Mouse (Mus musculus) liver, adult 2 months (tissue): ENCODE results near the gene Pelp1. TPM values are rescaled to one million over a fixed set of nuclear protein-coding genes. Genes with fewer than 3 reads are reported as not detected.
"Not testable (repeated sequence)": the region's sequence is repeated elsewhere in the genome, so short reads cannot be mapped to it uniquely, and the experiment has no call there.

Experiments used
- DNase-seq: peaks from one replicate; pipeline ENCODE4 v3.0.0-alpha.2; 2011; ENCODE audit warnings: low read depth, low spot score; ENCODE audit errors: extremely low read depth
- H3K27ac ChIP-seq: fragments of 200-500 bp; replicated peaks from 2 replicates; pipeline ENCODE4 v1.5.1; 2012; ENCODE audit warnings: low read depth, mild to moderate bottlenecking, control low read depth, inconsistent platforms, low read length; ENCODE audit not compliant: insufficient read depth
- H3K27me3 ChIP-seq: fragments of 200-500 bp; 2 replicates; pipeline ENCODE4 v1.6.1; 2012; ENCODE audit warnings: mild to moderate bottlenecking, moderate library complexity, low read length, inconsistent platforms; ENCODE audit not compliant: control insufficient read depth, insufficient read depth
- H3K36me3 ChIP-seq: fragments of 200-500 bp; 2 replicates; pipeline ENCODE4 v1.6.1; 2012; ENCODE audit warnings: low read length, inconsistent platforms; ENCODE audit not compliant: control insufficient read depth, insufficient read depth
- H3K4me1 ChIP-seq: fragments of 200-500 bp; 2 replicates; pipeline ENCODE4 v1.6.1; 2011; ENCODE audit warnings: low read length; ENCODE audit not compliant: control insufficient read depth, insufficient read depth
- H3K4me3 ChIP-seq: fragments of 200-500 bp; 2 replicates; pipeline ENCODE4 v1.5.1; 2011; ENCODE audit warnings: low read depth, mild to moderate bottlenecking, control low read depth, low read length, moderate library complexity; ENCODE audit not compliant: insufficient read depth
- H3K79me2 ChIP-seq: fragments of 200-500 bp; 2 replicates; pipeline ENCODE4 v1.6.1; 2012; ENCODE audit warnings: inconsistent platforms, mild to moderate bottlenecking, low read length, moderate library complexity; ENCODE audit not compliant: control insufficient read depth, insufficient read depth
- H3K9ac ChIP-seq: fragments of 200-500 bp; 2 replicates; pipeline ENCODE4 v1.6.1; 2012; ENCODE audit warnings: low read depth, mild to moderate bottlenecking, control low read depth, inconsistent platforms, low read length
- CTCF ChIP-seq: fragments of 200-500 bp; IDR thresholded peaks from 2 replicates; pipeline ENCODE4 v1.5.1; 2011; ENCODE audit warnings: low read depth, low read length, control low read depth
- POLR2A ChIP-seq: fragments of 200-500 bp; IDR thresholded peaks from 2 replicates; pipeline ENCODE4 v1.6.1; 2011; ENCODE audit warnings: low read length, control low read depth; ENCODE audit not compliant: insufficient read depth; ENCODE audit errors: extremely low read depth
- WGBS: fragments of 180-500 bp; shearing (Covaris S2); methylation state at CpG from one replicate; pipeline ENCODE4 v1.1.7; 2018; 5-methylcytosine and 5-hydroxymethylcytosine counted together
- polyA plus RNA-seq: library from polyadenylated mRNA; depleted of rRNA; stranded (reverse); fragments of >200 nt; gene quantifications from 2 replicates; pipeline ENCODE4 v1.2.3, GENCODE M21; 2012
- total RNA-seq: library from RNA; depleted of rRNA; stranded (reverse); fragments of >200 nt; gene quantifications from 2 replicates; pipeline ENCODE4 v1.2.3, GENCODE M21; 2014

Pelp1 gene
- total and polyA plus RNA-seq, 2 experiments: 3.1 to 7.7 TPM

DNA sequence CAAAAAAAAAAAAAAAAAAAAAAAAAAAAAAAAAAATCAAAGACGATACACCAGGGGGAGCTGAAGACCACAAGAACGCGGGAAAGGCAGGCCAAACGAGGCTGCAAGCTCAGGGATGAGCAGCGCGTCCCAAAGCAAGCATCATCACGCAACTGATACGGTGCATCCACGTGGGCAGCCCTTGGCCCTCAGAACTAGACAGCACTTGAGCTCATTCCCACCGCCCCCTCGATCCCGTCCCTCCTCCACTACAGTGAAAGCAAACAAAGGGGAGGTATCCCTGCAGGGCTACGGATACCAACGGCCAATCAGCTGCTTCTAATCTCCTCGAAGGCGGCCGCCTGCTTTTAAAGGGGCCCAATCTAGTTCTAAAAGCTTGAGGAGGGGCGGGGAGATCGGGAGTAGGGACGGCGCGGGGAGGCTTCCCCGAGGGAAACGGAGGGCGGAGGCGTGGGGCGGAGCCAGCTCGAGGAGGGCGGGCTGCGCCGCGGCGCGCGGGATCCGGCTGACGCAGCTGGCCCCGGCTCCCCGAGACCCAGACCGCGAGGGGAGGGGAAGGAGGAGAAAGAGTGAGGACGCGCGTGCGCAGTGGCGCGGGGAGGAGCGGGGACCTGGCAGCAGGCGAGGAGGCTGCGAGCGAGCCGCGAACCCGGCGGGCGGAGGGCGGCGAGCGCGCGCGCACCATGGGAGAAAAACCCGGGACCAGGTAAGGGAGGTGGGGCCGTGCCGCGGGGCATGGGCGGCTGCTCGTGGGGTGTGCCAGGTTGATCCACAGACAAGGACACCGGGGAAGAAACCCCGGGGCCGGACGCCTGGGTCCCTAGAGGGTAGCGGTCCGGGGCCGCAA, 22.4 kb upstream of the Pelp1 start, which contains the start of gene Arrb2:
Gene Arrb2 (plus strand): TSS at position 588 of the 847 bp plus-strand sequence.
- DNase-seq: peak; percentile 96
- Histone ChIP-seq H3K4me3 (peak within 1 kb of the TSS; percentile 82), H3K4me1 (peaks cover 2% of the 10 kb centered on the region; the same call in 1 of the 2 replicates), H3K79me2 (0 out of 2 replicates have a peak, but pooled peaks cover 6% of the 10 kb centered on the region), H3K36me3 (peaks cover 1% of the 10 kb centered on the region), H3K27me3 (no peaks in the 10 kb centered on the region), H3K9ac (peak within 1 kb of the TSS; percentile 87), H3K27ac (peak within 1 kb of the TSS; percentile 87)
- peak; percentile 73 for TF ChIP-seq POLR2A
- peak; percentile 78 for TF ChIP-seq CTCF
- WGBS: under 1% methylated on average over 75 of the region's 75 CpGs

DNA sequence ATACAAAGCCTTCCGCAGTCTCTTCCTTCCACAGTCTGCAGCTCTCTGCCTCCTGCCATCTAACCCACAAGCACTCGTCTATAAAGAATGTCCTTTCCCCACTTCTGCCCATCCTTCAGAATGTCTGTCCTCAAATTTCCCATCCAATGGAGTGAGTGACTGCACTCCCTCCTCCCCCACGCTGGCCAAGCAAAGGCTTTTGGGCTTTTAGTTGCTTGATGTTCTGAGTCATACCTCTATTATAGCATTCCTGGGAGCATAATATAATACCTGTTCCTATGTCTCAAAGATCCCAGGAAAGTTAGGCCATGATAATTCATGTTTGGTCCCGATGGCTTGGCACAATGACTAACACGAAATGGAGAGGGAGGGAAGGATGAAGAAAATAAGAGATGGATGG, 21.7 kb upstream of the Pelp1 start:
- no peak overlapping the region for H3K4me3 ChIP-seq
- no peak overlapping the region for H3K9ac ChIP-seq
- H3K36me3 ChIP-seq: no peaks in the 10 kb centered on the region; the same call in 1 of the 2 replicates
- 52% methylated on average over 5 of the region's 5 CpGs for WGBS
- no peaks in the 10 kb centered on the region for H3K27me3 ChIP-seq
- H3K27ac ChIP-seq: no peak overlapping the region
- TF ChIP-seq CTCF (no peak), POLR2A (no peak)
- peaks cover 2% of the 10 kb centered on the region; the same call in 1 of the 2 replicates for H3K4me1 ChIP-seq
- no peak for DNase-seq
- 0 out of 2 replicates have a peak, but pooled peaks cover 6% of the 10 kb centered on the region for H3K79me2 ChIP-seq

DNA sequence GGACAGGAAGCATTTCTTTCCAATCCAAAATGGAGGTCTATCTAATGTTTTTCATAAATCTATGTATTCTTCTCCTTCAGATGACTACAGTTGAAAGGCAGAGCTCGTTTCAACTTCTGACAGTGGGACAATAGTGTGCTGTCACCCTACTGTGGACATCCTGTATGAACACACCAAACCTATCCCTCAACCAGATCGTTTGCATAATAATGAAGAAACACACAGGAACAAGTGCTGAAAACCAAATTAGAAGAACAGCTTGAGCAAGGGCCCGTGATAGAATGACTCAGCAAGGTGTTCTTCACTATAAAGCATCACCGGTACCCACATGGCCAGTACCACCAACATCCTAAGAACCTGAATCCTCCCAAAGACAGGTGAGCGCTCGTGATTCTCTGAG, 16.8 kb upstream of the Pelp1 start:
- not testable (repeated sequence) for H3K27ac ChIP-seq, H3K79me2 ChIP-seq, H3K4me3 ChIP-seq, H3K36me3 ChIP-seq, H3K4me1 ChIP-seq, H3K27me3 ChIP-seq, DNase-seq, H3K9ac ChIP-seq
- WGBS: 84% methylated on average over 6 of the region's 6 CpGs

DNA sequence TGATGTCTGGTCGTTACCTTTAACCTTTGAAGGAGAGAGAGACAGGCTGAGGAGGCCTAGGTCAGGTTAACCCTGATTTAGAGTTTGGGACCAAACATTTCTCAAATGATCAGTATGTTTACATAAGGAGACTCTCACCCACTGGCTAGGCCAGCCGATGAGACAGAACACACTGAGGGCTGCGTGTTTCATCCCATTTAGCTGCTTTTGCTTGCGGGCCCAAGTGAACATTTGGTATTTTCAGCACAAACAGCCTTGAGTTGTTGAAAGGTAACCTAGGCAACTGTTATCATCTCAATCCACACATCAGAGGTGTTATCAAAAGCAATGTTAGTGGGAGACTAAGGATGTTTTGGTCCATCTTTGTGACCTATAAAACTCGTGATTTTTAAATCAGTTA, 9.7 kb upstream of the Pelp1 start:
- H3K4me1 ChIP-seq: no peaks in the 10 kb centered on the region
- no peaks in the 10 kb centered on the region for H3K27me3 ChIP-seq
- H3K9ac ChIP-seq: no peak overlapping the region
- H3K36me3 ChIP-seq: no peaks in the 10 kb centered on the region
- no peak for DNase-seq
- H3K27ac ChIP-seq: no peak overlapping the region
- H3K4me3 ChIP-seq: no peak overlapping the region
- WGBS: 44% methylated on average over 5 of the region's 5 CpGs
- TF ChIP-seq POLR2A (no peak), CTCF (no peak)
- no peaks in the 10 kb centered on the region for H3K79me2 ChIP-seq

DNA sequence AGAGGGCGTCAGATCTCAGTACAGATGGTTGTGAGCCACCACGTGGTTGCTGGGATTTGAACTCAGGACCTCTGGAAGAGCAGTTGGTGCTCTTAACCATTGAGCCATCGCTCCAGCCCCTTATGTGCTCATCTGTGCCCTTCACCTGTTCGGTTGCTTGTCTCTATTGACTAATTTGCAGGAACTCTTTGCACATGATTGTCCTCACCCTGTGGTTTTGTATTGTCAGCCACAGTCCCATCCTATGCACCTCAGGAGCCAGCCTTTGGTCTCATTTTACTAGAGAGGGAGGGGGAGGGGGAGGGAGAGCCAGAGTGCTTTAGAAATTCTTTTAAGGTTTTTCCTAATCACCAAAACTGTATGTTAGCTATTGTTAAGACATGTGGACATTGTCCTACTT, 8.4 kb upstream of the Pelp1 start:
- no peak overlapping the region for H3K9ac ChIP-seq
- no peaks in the 10 kb centered on the region for H3K79me2 ChIP-seq
- WGBS: 73% methylated on average over 4 of the region's 4 CpGs
- no peaks in the 10 kb centered on the region for H3K36me3 ChIP-seq
- H3K4me1 ChIP-seq: no peaks in the 10 kb centered on the region
- no peak for DNase-seq
- H3K27me3 ChIP-seq: no peaks in the 10 kb centered on the region
- no peak overlapping the region for H3K4me3 ChIP-seq
- no peak overlapping the region for H3K27ac ChIP-seq
- TF ChIP-seq CTCF (no peak), POLR2A (no peak)

DNA sequence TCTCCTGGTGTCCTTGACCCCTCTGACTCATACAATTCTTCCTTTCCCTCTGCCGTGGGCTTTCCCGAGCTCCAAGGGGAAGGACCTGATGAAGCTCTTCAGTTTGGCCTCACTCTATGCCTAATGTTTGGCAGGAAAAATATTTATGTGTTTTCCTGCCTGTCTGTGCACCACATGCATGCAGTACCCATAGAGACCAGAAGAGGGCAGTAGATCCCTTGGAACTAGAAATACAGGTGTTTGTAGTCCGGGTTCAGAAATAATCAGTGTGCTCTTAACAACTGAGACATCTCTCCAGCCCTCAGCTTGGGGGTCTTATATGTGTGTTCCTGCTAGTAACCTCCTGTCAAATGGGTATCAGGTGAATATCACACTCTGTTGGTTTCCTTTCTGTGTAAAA, 4.1 kb upstream of the Pelp1 start:
- TF ChIP-seq CTCF (peak; percentile 51), POLR2A (no peak)
- Histone ChIP-seq H3K4me3 (no peak overlapping the region), H3K9ac (no peak overlapping the region), H3K79me2 (peaks cover 7% of the 10 kb centered on the region), H3K36me3 (no peaks in the 10 kb centered on the region), H3K27ac (no peak overlapping the region), H3K4me1 (no peaks in the 10 kb centered on the region; the same call in 1 of the 2 replicates), H3K27me3 (no peaks in the 10 kb centered on the region)
- peak; percentile 62 for DNase-seq
- WGBS: 2% methylated on average over 3 of the region's 3 CpGs
